Mouse (Mus musculus) liver (tissue): ENCODE results near the gene Tk1.

ENCODE experiments used
- DNase-seq: peaks from one replicate; pipeline ENCODE4 v3.0.0-alpha.2; 2020; ENCODE audit warnings: mixed read lengths

Gene Tk1

DNA sequence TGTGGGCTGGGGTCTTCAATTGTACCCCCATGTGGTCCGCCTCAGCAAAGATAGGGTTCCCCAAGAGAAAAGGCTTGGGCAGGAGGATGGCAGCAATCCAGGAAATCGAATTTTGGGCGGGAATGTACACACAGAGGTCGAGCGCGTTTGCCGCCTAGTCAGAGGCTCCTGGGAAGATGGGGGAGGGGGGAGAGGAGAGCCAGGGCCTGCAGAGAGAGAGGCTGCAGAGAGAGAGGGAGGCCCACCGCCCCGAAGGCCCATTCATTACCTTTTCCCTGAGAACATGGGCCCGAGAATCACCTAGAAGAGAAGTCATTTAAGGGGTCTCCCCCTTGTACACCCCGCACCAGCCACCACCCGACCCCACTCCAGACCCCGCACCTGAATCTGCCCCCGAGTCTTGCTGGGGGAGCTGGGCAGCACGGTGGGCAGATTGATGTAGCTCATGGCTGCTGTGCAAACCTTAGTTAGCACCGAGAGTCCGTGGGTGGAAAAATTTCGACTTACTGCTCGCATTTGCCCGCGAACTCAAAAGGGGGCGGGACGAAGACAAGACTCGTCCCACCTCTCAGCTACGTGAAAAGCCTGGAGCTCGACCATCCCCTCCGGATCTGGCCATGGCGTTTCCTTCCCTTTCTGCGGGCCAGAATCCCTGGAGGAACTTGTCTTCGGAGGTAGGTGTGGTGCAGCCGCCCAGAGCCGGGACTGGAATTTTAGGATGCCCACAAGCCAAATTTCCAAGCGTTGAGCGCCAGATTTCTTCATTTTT is at the start of gene Tk1, which contains the start of gene Afmid:
Gene Tk1, minus strand, starts transcription at position 760 of the 769 bp plus-strand sequence.
Gene Afmid, plus strand, starts transcription at position 592 of the 769 bp plus-strand sequence.
- peak; percentile 89 for DNase-seq

- DNase-seq, result no peak
Measured at GRCm38 (mm10) chr11:117875681-117876080, 49.8 kb upstream of the Tk1 start.

DNA sequence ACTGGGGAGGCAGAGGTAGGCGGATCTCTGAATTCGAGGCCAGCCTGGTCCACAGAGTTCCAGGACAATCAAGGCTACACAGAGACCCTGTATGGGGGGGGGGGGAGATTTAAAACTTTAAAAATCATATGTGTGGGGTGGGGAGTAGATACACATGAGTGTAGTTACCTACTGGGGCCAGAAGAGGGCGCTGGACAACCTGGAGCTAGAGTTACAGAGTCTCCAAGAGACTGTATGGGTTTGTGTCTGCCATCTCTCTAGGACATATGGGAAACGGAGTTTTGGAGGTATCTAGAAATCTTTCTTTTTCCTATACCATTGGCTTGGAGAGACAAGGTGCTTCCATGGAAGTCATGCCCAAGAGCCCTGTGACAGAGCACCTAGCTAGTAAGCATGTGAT is 48.5 kb upstream of the Tk1 start:
- no peak for DNase-seq

DNA sequence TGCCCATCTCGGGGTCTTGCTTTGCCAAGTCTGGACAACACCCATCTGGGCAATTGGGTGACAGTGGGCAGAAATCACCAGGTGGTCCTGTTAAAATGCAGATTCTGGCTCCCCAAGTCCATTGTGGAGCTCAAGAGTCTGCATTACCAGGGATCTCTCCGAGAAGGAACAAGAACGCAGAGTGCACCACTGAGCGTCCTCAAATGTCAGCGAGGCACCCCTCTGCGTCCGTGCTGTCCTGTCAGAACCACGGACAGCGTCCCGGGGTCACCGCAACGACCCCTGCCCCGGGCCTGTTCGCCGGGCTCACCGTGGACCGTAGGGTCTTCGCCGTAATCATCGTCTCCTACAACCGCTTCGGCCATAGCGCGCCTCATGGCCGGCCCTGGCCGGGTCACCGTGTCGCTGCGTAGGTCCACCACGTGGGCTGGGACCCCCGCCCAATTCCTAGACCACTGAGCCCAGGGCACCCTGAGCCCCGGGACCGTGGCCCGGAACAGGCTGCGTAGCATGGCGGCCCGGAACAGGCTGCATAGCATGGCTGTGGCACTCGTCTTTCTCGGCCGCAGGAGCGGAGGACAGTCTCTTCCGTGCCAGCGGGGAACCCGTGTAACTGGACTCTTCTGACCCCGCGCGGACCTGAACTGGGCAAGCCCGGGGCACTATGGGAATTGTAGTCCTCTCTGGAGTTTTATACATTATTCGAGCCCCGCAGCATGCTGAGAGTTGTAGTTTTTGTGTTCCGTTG is 47.1 kb upstream of the Tk1 start, which contains the start of gene Tha1:
Gene Tha1, minus strand, starts transcription at position 621 of the 748 bp plus-strand sequence.
- DNase-seq, result peak; percentile 61

DNA sequence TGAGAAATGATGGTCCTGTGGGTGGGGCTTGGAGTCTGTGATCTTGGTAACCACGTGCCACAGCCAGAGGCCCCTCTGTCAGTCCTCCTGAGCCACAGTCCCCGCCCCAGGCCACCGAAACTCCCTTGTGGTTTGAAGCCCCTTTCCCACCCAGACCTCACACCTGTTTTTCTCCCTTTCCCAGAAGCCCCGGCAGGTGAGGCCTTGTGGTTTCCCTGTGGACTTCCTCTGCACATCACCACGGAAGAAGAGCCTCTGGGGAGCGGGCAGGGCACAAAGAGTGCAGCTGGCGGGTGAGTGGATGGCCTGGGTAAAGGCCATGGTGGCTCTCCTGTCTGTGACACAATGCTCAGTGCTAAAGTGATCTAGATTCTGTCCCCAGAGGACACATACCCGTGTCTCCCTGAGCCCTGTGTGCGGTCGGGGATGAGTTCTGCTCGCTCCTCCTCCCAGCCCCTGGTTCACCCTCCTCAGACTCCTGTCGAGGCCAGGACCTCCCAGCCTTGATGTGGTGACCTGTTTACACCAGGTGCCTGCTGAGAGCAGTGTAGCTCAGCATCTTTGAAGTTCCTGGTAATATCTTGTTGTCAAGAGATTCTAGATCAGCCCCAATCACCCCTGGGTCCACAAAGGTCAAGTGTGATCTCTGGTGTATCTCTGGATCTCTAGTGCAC is 46.2 kb upstream of the Tk1 start:
- no peak for DNase-seq

DNA sequence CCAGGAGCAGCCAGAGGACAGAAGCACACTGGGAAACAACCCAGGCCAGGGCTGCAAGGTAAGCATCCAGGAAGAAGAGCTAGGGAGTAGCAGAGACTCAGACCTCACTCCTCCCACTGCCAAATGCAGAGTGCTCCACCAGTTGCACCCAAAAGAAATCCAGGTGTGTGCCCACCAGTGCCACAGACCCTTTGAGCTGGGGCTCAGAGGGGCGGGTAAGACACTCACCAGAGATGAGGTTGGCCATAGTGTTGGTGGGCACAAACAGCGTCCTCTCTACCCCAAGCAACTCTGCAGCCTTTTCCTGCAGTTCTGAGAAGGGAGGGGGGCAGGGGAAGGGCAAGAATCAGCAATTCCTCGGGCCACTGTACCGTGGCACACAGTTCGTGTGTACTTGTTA is 45.5 kb upstream of the Tk1 start:
- no peak for DNase-seq

DNA sequence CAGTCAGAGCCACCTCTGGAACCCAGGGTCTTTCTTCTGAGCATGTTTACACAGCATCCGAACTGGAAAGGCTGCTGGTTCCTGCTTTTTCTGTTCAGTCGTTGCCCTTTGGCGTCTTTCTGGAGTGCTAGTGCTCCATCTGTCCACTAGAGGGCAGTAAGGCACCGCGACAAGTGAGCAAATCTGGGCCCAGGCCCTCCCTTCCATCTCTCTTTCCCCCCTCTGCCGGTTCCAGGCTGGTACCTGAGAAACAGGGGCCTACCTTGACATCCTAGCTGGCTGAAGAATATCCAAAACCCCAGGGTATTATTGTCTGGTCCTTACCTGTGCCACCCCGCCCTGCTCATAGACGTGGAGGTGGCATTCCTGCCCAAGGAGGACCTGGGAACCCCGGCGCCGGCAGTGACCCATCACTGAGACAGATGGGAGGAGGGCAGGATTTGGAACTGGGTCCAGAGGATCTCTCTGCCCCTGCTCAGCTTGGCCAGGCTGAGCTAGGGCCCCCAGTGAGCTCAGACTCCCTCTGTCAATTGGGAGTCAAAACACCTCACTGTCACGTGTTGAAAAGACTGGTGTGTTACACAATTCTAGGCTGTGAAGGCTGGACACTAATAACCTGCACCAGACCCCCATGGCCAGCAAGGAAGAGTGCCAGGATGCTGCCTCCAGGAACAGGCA is 44.9 kb upstream of the Tk1 start:
- DNase-seq, result peak; percentile 69

DNA sequence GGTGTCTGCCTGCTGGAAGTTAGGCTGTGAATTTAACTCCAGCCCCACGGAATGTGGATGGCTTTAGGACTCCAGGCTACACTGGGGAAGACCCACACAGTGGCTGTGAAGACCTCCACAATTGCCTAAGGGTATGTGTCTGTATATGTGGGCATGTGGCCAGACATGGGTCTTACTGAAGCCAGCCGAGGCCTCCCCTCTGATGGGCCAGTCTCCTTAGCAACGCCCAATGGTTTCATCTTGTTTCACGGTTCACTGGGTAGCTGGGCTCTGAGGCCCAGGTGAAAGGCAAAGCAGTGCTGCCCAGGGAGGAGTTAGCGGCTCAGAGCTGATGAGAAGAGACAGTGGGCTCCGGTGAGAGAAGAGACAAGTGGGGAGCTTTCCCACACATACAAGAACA is 40.1 kb upstream of the Tk1 start:
- no peak for DNase-seq

DNA sequence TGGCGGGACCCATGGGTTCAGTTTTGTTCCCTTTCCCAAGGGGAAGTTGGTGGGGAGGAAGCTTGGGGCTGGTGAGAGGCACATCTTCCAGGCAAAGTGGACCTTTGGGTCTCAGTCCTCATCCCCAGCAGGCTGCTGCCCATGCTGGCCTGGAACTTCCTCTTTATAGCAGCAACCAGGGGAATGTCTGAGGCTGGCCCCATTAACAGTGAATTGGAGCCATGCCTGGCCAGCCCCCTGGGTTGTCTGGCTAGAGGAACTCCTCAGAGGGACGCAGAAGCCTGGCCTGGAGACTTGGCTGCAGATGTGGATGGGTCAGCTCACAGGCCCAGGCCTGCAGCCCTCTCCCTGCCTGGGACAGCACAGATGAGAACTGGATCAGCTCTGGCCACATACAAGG is 38.9 kb upstream of the Tk1 start:
- no peak for DNase-seq

- no peak for DNase-seq
Measured at GRCm38 (mm10) chr11:117863174-117863856, 37.4 kb upstream of the Tk1 start.

DNA sequence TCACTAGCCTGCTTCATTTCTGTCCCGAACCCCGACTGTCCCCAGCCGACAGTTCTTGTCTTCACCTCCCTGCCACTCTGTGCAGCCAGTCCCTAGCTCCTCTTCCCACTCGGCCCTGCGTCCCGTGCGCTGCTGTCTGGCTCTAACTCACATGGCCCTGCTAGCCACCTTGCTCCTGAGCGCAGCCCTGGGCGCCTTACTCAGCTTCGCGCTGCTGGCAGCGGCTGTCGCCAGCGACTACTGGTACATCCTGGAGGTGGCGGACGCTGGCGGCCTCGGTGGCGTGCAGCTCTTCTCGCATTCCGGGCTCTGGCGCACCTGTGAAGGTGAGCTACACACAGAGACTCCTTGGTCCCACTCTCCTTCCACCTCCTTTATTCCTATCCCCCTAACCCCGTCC is 34.7 kb upstream of the Tk1 start, which contains the start of gene Tmem235:
Gene Tmem235, plus strand, starts transcription at position 152 of the 400 bp plus-strand sequence.
- DNase-seq, result no peak

- DNase-seq, result no peak
Measured at GRCm38 (mm10) chr11:117858392-117858791, 32.5 kb upstream of the Tk1 start.

DNA sequence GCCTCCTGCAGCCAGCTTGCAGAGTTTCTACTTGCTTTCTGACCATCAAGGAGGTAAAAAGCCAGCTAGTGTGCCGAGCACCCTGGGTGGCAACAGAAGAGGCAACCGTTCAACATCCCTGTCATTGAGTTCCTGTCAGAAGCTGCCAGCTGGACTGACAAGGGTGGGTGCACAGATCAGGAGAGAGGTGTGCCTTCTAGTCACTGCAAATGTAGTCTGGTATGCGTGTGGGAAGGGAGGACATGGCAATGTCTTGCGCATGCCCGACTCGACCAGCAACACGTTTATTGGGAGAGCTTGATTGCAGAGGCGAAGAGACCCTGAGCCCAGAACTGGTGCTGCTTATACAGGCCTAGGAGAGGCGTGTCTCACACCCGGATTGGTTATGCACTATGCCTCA is 31.6 kb upstream of the Tk1 start:
- no peak for DNase-seq

- DNase-seq, result no peak
Measured at GRCm38 (mm10) chr11:117855975-117856374, 30.1 kb upstream of the Tk1 start.

- no peak for DNase-seq
Measured at GRCm38 (mm10) chr11:117855360-117855759, 29.5 kb upstream of the Tk1 start.

- DNase-seq, result no peak
Measured at GRCm38 (mm10) chr11:117854241-117854640, 28.3 kb upstream of the Tk1 start.

DNA sequence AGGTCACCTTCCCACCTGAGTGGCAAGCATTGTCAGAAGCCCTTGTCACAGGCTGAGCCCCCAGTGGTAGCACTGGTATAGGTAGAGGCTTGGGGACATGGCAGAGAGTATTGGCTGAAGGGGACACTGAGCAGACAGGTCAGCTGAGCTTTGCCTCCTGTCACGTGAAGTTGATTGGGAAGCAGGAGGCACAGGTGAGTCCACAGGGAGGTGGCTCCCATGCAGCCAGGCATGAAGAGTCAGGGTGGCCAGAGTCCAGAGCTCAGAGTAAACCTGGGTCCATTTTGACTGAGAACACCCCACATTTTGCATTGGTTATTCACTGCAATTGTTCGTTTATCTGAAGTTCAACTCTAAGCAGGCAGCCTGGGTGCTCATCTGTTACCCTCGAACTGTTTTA is 27.0 kb upstream of the Tk1 start:
- no peak for DNase-seq

- DNase-seq, result peak; percentile 98
Measured at GRCm38 (mm10) chr11:117848985-117849671, 23.2 kb upstream of the Tk1 start, which contains the start of gene Birc5. Gene Birc5 (plus strand): TSS chr11:117849251.

DNA sequence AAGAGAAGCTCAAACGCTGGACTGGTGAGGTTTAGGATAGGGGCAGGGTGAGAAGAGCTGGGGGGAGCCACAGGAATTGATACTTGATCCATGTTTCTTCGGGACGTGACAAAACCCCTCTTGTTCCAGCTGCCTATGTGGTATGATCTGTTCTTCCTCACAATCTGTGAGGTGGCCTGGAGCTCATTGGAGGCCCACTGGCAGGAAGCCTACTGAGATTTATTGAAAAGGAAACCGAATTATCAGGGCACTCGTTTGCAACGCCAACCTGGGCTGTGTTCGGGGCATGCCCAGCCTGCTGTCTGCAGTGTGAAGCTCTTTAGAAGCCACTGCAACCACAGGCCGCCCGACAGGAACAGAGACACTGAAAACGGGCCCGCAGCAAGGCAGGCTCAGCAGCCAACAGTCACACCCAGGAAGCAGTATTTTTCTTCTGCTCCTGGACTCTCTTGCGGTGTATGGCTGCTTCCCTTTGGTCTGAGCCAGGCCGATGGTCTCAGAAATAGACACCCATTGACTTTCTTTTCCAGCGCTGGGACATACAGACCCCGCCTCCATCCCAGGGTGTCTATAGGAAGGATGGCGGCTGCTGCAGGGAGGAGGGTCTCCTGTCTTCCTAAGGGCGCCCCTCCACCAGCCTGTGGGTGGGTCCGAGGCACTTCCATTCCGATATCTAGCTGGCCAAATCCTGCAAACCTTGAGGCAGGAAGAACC is 22.5 kb upstream of the Tk1 start:
- peak; percentile 39 for DNase-seq

DNA sequence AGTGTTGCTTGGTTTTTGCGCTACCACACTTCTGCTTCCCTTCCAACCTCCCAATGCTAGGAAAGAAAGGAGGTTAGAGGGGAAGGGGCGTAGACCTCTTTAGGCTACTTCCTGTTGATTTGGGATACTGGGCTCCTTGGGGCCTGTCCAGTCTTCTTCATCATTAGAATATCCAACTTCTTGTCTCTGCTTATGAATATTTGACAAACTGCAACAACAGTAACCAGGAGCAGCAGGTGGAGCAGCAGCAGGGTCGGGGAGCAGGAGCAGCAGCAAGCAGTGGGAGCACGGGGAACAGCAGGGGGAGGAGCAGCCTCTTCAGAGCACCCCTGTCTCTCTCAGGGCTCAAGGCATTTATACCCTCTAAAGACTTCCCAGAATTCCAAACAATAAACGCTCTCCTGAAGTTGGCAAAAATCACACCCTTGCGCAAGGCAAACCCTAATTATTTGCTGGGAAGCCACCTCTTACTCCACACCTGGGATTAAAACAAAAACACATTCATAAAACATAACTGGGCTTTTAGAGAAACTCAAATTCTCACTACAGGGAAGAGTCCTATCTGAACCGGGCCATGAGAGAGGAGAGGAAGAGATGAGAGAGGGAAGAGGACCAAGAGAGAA is 21.8 kb upstream of the Tk1 start:
- no peak for DNase-seq
